Mouse (Mus musculus) stomach, postnatal 0 days (tissue): ENCODE measurements at regions not wholly inside any gene's neighbourhood (a gene's known extent, or its start where the extent isn't known, plus 50 kb on each side); places are given as distances from the start of the nearest gene placed in this dataset.

Experiments
- CTCF ChIP-seq: IDR thresholded peaks from 2 replicates; pipeline ENCODE4 v1.5.1; 2016; ENCODE audit warnings: antibody characterized with exemption, low read depth, mild to moderate bottlenecking, moderate library complexity
- EP300 ChIP-seq: optimal IDR thresholded peaks from 2 replicates; pipeline ENCODE3; 2016; ENCODE audit warnings: antibody characterized with exemption

GRCm38 (mm10) chr4:75561792-75562191 lies 283.7 kb upstream of the Dmac1 start:
- TF ChIP-seq CTCF (no peak), EP300 (no peak)
